Mouse (Mus musculus) heart, adult 2 months (tissue): ENCODE measurements around the gene Zswim8. TPM values are rescaled to one million over a fixed set of nuclear protein-coding genes. Genes with fewer than 3 reads are reported as not detected.

ENCODE experiments used
- DNase-seq, 2 experiments: peaks; one replicate each; pipeline ENCODE4 v3.0.0; 2021
- H3K27ac ChIP-seq: fragments of 200-600 bp; 2 replicates; pipeline ENCODE4 v1.8.1; 2022
- H3K27me3 ChIP-seq: fragments of 200-500 bp; 2 replicates; pipeline ENCODE4 v1.6.1; 2012; ENCODE audit warnings: mild to moderate bottlenecking, low read length, inconsistent platforms, mixed read lengths; ENCODE audit not compliant: control insufficient read depth, insufficient read depth
- H3K36me3 ChIP-seq: fragments of 200-500 bp; 2 replicates; pipeline ENCODE4 v1.6.1; 2012; ENCODE audit warnings: low read length, inconsistent platforms; ENCODE audit not compliant: control insufficient read depth, insufficient read depth
- H3K4me1 ChIP-seq: fragments of 200-500 bp; 2 replicates; pipeline ENCODE4 v1.6.1; 2011; ENCODE audit warnings: low read length; ENCODE audit not compliant: control insufficient read depth, insufficient read depth
- H3K4me3 ChIP-seq: fragments of 200-600 bp; 2 replicates; pipeline ENCODE4 v1.8.1; 2022
- H3K79me2 ChIP-seq: fragments of 200-500 bp; replicated peaks from 2 replicates; pipeline ENCODE4 v1.6.1; 2012; ENCODE audit warnings: mild to moderate bottlenecking, inconsistent platforms, low read length, moderate library complexity, mixed read lengths; ENCODE audit not compliant: control insufficient read depth, insufficient read depth
- H3K9ac ChIP-seq: fragments of 200-500 bp; 2 replicates; pipeline ENCODE4 v1.6.1; 2012; ENCODE audit warnings: low read depth, mild to moderate bottlenecking, control low read depth, inconsistent platforms, low read length, mixed read lengths
- CTCF ChIP-seq: fragments of 200-600 bp; IDR thresholded peaks from 2 replicates; pipeline ENCODE4 v1.8.1; 2022; ENCODE audit warnings: antibody characterized with exemption, mild to moderate bottlenecking, moderate library complexity
- EP300 ChIP-seq: fragments of 200-500 bp; IDR thresholded peaks from 2 replicates; pipeline ENCODE4 v1.6.1; 2011; ENCODE audit warnings: low read depth, low read length, control low read depth; ENCODE audit not compliant: insufficient read depth
- POLR2A ChIP-seq: fragments of 200-500 bp; IDR thresholded peaks from 2 replicates; pipeline ENCODE4 v1.6.1; 2011; ENCODE audit warnings: mild to moderate bottlenecking, low read depth, low read length, control low read depth; ENCODE audit not compliant: insufficient read depth
- WGBS: fragments of 180-500 bp; shearing (Covaris S2); methylation state at CpG from one replicate; pipeline ENCODE4 v1.1.7; 2018; 5-methylcytosine and 5-hydroxymethylcytosine counted together
- intact Hi-C: fragments of 180-260 bp; cut with DNase I; formaldehyde crosslinking; loops from one replicate; pipeline ENCODE4 v1.15.1; 2025
- polyA plus RNA-seq: library from polyadenylated mRNA; depleted of rRNA; stranded (reverse); fragments of >200 nt; gene quantifications from 2 replicates; pipeline ENCODE4 v1.2.3, GENCODE M21; 2012
- total RNA-seq, 2 experiments: library from RNA; stranded (reverse); gene quantifications; 2 replicates each; pipeline ENCODE4 v1.2.3; 2021

The Zswim8 gene
- total and polyA plus RNA-seq, 3 experiments = 38.5 to 108 (median 40.0) TPM

DNA sequence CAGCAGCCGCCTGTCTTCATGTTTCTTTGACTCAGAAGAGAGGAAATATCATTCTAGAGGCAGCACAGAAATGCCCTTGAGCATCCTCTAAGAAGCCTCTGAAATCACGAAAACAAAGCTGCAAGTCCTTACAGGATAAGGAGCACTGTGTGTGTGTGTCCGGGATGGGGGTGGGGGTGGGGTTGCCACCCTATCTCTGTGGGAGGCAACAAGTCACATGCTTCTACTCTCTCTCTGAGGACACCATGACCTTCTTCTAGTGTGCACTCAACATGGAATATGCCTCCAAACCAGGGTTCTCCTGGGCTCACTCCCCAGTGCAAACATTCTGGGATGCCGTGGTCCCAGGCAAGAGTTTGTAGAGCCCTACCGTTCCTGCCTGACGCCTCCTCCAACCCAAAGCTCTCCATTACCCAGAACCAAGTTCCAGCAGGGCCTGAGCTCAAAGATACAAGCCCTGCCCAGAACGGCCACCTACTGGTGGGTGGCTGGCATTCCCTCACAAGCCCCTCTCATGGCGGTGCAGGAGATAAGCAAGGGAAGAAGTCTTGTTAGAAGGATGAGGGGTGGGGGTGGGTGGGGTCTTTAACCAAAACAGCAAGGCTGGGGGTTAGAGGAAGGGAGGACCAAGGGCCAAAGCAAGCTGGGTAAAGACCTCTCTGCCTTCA, 51.5 kb downstream of the Zswim8 start:
- H3K79me2 ChIP-seq = no peaks in the 10 kb centered on the region
- no peaks in the 10 kb centered on the region for H3K27me3 ChIP-seq
- no peaks in the 10 kb centered on the region for H3K36me3 ChIP-seq
- DNase-seq = no peak
- no peak overlapping the region for H3K9ac ChIP-seq
- 59% methylated on average over 8 of the region's 8 CpGs for WGBS
- no peak for TF ChIP-seq CTCF
- no peak for TF ChIP-seq EP300
- TF ChIP-seq POLR2A = no peak
- no peak overlapping the region for H3K4me3 ChIP-seq
- no peak overlapping the region for H3K27ac ChIP-seq
- intact Hi-C loops = no loop called here
- no peaks in the 10 kb centered on the region for H3K4me1 ChIP-seq

GRCm38 (mm10) chr14:20764942-20765341, 57.6 kb downstream of the Zswim8 start:
- intact Hi-C loops = no loop called here

DNA sequence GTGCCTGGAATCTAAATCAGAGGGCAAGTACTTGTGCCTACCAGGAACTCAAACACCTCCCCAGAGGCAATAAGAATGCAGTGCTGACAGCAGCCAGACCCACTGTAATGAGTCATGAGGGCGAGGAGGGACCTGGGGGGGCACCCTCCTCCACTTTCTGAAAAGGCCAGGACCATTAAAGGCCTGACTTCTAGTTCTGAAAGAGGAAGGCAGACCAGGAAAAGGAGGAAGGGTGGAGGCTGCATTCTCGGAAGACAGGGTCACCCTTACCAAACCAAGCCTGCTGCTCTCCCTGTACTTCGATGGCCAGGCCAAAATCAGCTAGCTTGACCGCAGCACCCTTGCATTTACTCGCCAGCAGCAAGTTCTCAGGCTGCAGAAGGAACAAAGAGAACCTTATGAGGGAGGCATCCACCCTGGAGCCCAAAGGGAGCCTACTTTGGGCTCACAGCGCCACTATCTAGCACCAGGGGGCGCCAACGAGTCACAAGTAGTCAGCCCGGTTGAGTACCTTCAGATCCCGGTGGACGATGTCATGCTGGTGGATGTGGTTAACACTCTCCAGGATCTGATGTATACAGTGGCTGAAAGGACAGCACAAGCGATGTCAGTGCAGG, 58.4 kb downstream of the Zswim8 start:
- Histone ChIP-seq H3K4me1 (peaks cover 13% of the 10 kb centered on the region), H3K27me3 (no peaks in the 10 kb centered on the region), H3K79me2 (no peaks in the 10 kb centered on the region), H3K9ac (0 out of 2 replicates have a peak overlapping the region, but pooled peaks have one; percentile 17), H3K36me3 (no peaks in the 10 kb centered on the region; the same call in 1 of the 2 replicates), H3K27ac (peak overlapping the region; percentile 87), H3K4me3 (no peak overlapping the region)
- intact Hi-C loops = loop anchor here (1.0 kb wide), 1 partner anchor 33 kb away; no protein-coding TSS in a partner anchor
- peak; percentile 99 for TF ChIP-seq CTCF
- TF ChIP-seq EP300 = peak; percentile 87; the same call in 1 of the 2 replicates
- TF ChIP-seq POLR2A = peak; percentile 57; the same call in 1 of the 2 replicates
- DNase-seq = peak; percentile 90 to 94
- WGBS = 9% methylated on average over 12 of the region's 12 CpGs

More at GRCm38 (mm10) chr14:20764942-20765341, 57.6 kb downstream of the Zswim8 start:
- H3K4me1 ChIP-seq = peaks cover 13% of the 10 kb centered on the region
- H3K4me3 ChIP-seq = no peak overlapping the region
- peak overlapping the region; percentile 87 for H3K27ac ChIP-seq
- TF ChIP-seq EP300 (no peak), POLR2A (0 out of 2 replicates have a peak, but pooled peaks have one; percentile 25)
- no peaks in the 10 kb centered on the region for H3K79me2 ChIP-seq
- peak overlapping the region; percentile 8; the same call in 1 of the 2 replicates for H3K9ac ChIP-seq
- no peaks in the 10 kb centered on the region for H3K27me3 ChIP-seq
- H3K36me3 ChIP-seq = no peaks in the 10 kb centered on the region; the same call in 1 of the 2 replicates
- no peak for DNase-seq
- 51% methylated on average over 5 of the region's 5 CpGs for WGBS

DNA sequence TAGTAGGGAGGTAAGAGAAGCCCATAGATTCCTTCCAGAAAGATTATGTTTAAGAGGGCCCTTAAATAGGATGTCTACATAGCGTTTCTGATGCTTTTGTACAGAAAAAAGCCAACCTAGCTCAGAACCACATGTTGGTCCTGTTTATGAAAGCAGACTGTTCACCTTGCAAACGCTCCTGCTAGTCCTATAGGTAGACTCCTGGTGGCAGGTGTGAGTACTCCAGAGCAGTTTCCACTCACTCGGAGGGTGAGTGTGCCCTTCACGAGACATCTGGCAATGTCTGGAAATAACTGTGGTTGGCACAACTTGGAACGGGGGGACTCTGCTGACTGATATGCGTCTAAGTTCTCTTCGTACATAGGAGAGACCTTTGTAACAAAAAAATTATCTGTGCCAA, 60.6 kb downstream of the Zswim8 start:
- no peak overlapping the region for H3K4me3 ChIP-seq
- whole genome bisulfite sequencing = 71% methylated on average over 7 of the region's 7 CpGs
- H3K9ac ChIP-seq = no peak overlapping the region
- H3K79me2 ChIP-seq = no peaks in the 10 kb centered on the region; the same call in 1 of the 2 replicates
- no peaks in the 10 kb centered on the region for H3K27me3 ChIP-seq
- peaks cover 2% of the 10 kb centered on the region; the same call in 1 of the 2 replicates for H3K36me3 ChIP-seq
- intact Hi-C loops = no loop called here
- H3K4me1 ChIP-seq = peaks cover 16% of the 10 kb centered on the region
- peak overlapping the region; percentile 87 for H3K27ac ChIP-seq
- TF ChIP-seq POLR2A (no peak), EP300 (no peak), CTCF (peak; percentile 22; the same call in 1 of the 2 replicates)
- DNase-seq = no peak

DNA sequence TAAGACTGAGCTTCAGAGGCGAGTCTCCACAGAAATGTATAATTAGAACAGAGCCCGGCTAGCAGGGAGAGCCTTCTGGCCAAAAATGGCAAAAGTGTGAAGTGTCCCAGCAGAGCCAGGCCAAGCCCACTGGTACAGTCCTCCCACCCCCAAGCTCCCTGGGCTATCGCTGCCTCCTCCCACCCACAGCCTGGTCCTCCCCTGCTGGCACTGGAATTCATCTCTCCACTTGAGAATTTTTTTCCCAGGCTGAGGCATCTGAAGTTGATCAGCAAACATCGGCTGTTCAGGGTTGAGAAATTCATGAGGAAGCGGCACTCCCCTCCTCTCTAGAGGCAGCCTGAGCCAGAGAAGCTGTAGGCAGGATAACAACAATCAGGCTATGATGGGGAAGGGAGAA, 61.2 kb downstream of the Zswim8 start:
- H3K27me3 ChIP-seq = no peaks in the 10 kb centered on the region
- H3K79me2 ChIP-seq = no peaks in the 10 kb centered on the region; the same call in 1 of the 2 replicates
- H3K4me3 ChIP-seq = no peak overlapping the region
- 22% methylated on average over 5 of the region's 5 CpGs for WGBS
- peak in 1 of 2 experiments; percentile 54 for DNase-seq
- H3K9ac ChIP-seq = no peak overlapping the region
- 0 out of 2 replicates have a peak, but pooled peaks have one; percentile 22 for TF ChIP-seq EP300
- TF ChIP-seq POLR2A = no peak
- no peak for TF ChIP-seq CTCF
- peaks cover 18% of the 10 kb centered on the region for H3K4me1 ChIP-seq
- intact Hi-C loops = no loop called here
- H3K27ac ChIP-seq = peak overlapping the region; percentile 87
- peaks cover 2% of the 10 kb centered on the region; the same call in 1 of the 2 replicates for H3K36me3 ChIP-seq

- DNase-seq = no peak
- peaks cover 12% of the 10 kb centered on the region for H3K4me1 ChIP-seq
- no peak for TF ChIP-seq POLR2A
- no peak for TF ChIP-seq CTCF
- no peak for TF ChIP-seq EP300
- intact Hi-C loops = no loop called here
- H3K36me3 ChIP-seq = peaks cover 2% of the 10 kb centered on the region; the same call in 1 of the 2 replicates
- 98% methylated on average over 3 of the region's 3 CpGs for WGBS
- no peak overlapping the region for H3K4me3 ChIP-seq
- no peaks in the 10 kb centered on the region for H3K27me3 ChIP-seq
- H3K9ac ChIP-seq = no peak overlapping the region
- H3K79me2 ChIP-seq = no peaks in the 10 kb centered on the region; the same call in 1 of the 2 replicates
- no peak overlapping the region for H3K27ac ChIP-seq
Measured at GRCm38 (mm10) chr14:20771941-20772340, 64.6 kb downstream of the Zswim8 start.
